8 mouse cellular contexts compared by ENCODE assay signal in genomic region chr10:68355471-68356092, GRCm38 (mm10).
DNase-seq lines count a peak whose midpoint lies in the region; ATAC-seq and TF ChIP-seq lines count a peak whose summit lies in the region.

No protein-coding gene starts in this region.

- H3K79me2 ChIP-seq in liver, adult 2 months (ENCODE audit: control insufficient read depth, insufficient read depth, low read length), result no peaks in the 10 kb centered on the region
- no peaks in the 10 kb centered on the region for H3K79me2 ChIP-seq in myocyte (ENCODE audit: control insufficient read depth, insufficient read depth)

- H3K9me3 ChIP-seq in embryonic facial prominence, embryonic 14.5 days (ENCODE audit: control insufficient read depth, low read length), result no peaks in the 10 kb centered on the region
- H3K9me3 ChIP-seq in hindbrain, embryonic 14.5 days (ENCODE audit: control insufficient read depth, low read length), result no peaks in the 10 kb centered on the region

- ATAC-seq in embryonic facial prominence, embryonic 14.5 days (ENCODE audit: low read depth), result no peak
- ATAC-seq in hindbrain, embryonic 14.5 days (ENCODE audit: low FRiP score), result peak; percentile 66; the same call in 1 of the 2 replicates

- H3K36me3 ChIP-seq in liver, adult 2 months (ENCODE audit: control insufficient read depth, insufficient read depth, low read length), result no peaks in the 10 kb centered on the region
- H3K36me3 ChIP-seq in embryonic facial prominence, embryonic 14.5 days (ENCODE audit: control insufficient read depth, insufficient read depth, low read length), result no peaks in the 10 kb centered on the region
- H3K36me3 ChIP-seq in hindbrain, embryonic 14.5 days (replicated peaks; ENCODE audit: control insufficient read depth, insufficient read depth), result no peaks in the 10 kb centered on the region
- no peaks in the 10 kb centered on the region for H3K36me3 ChIP-seq in myocyte (ENCODE audit: control insufficient read depth, insufficient read depth)

- WGBS in liver, adult 2 months, result 17% methylated on average over 6 of the region's 6 CpGs
- 19% methylated on average over 6 of the region's 6 CpGs for WGBS in embryonic facial prominence, embryonic 14.5 days
- WGBS in hindbrain, embryonic 14.5 days, result 14% methylated on average over 6 of the region's 6 CpGs

- H3K4me2 ChIP-seq in embryonic facial prominence, embryonic 14.5 days (ENCODE audit: low read depth, low read length), result peak overlapping the region; percentile 35
- H3K4me2 ChIP-seq in hindbrain, embryonic 14.5 days (replicated peaks), result peak overlapping the region; percentile 28
- H3K4me2 ChIP-seq in myocyte (ENCODE audit: low read depth), result peak overlapping the region; percentile 77

- H3K27ac ChIP-seq in liver, adult 2 months (replicated peaks; ENCODE audit: insufficient read depth, low read depth, low read length), result no peak overlapping the region
- peak overlapping the region; percentile 79 for H3K27ac ChIP-seq in embryonic facial prominence, embryonic 14.5 days (replicated peaks; ENCODE audit: low read depth, low read length)
- peak overlapping the region; percentile 65 for H3K27ac ChIP-seq in hindbrain, embryonic 14.5 days

- H3ac ChIP-seq in myocyte (ENCODE audit: control insufficient read depth, insufficient read length), result no peak overlapping the region

- H3K9ac ChIP-seq in liver, adult 2 months (ENCODE audit: low read depth, low read length), result no peak overlapping the region
- no peak overlapping the region for H3K9ac ChIP-seq in embryonic facial prominence, embryonic 14.5 days (ENCODE audit: low read depth, low read length)
- H3K9ac ChIP-seq in hindbrain, embryonic 14.5 days, result no peak overlapping the region

- DNase-seq in liver, adult 2 months (ENCODE audit: extremely low read depth, low read depth, low spot score), result peak; percentile 79
- no peak for DNase-seq in liver
- peak; percentile 65 for DNase-seq in embryonic facial prominence, embryonic 14.5 days (ENCODE audit: low spot score)
- peak; percentile 36 for DNase-seq in hindbrain, embryonic 14.5 days (ENCODE audit: low spot score)
- no peak for DNase-seq in gastrocnemius, adult 8-10 months (ENCODE audit: low spot score in 2 of 2)
- DNase-seq in layer of hippocampus, postnatal 10 days (ENCODE audit: low spot score in 2 of 2), result no peak
- DNase-seq in c-Kit-positive CD71-positive TER-119-positive erythroid progenitor cells, embryonic 14.5 days (ENCODE audit: low spot score), result no peak

- no peak overlapping the region for H3K4me3 ChIP-seq in liver, adult 2 months (ENCODE audit: insufficient read depth, low read depth, low read length)
- peak overlapping the region; percentile 1; the same call in 1 of the 2 replicates for H3K4me3 ChIP-seq in embryonic facial prominence, embryonic 14.5 days (ENCODE audit: low read depth, low read length)
- no peak overlapping the region for H3K4me3 ChIP-seq in hindbrain, embryonic 14.5 days (replicated peaks; ENCODE audit: low read length)
- H3K4me3 ChIP-seq in myocyte, result no peak overlapping the region

- no peak for TF ChIP-seq CTCF in liver, adult 2 months (IDR thresholded peaks at IDR 0.05; ENCODE audit: low read depth, low read length)

- TF ChIP-seq POLR2A in liver, adult 2 months (IDR thresholded peaks at IDR 0.05; ENCODE audit: extremely low read depth, insufficient read depth, low read length), result no peak
- no peak for TF ChIP-seq POLR2A in myocyte (IDR thresholded peaks at IDR 0.05; ENCODE audit: insufficient read length, low read depth)

- no peaks in the 10 kb centered on the region for H3K27me3 ChIP-seq in liver, adult 2 months (ENCODE audit: control insufficient read depth, insufficient read depth, low read length)
- no peaks in the 10 kb centered on the region for H3K27me3 ChIP-seq in embryonic facial prominence, embryonic 14.5 days (replicated peaks; ENCODE audit: control insufficient read depth, insufficient read depth, low read length)
- no peaks in the 10 kb centered on the region for H3K27me3 ChIP-seq in hindbrain, embryonic 14.5 days (ENCODE audit: control insufficient read depth, insufficient read depth, low read length)
- no peaks in the 10 kb centered on the region for H3K27me3 ChIP-seq in myocyte (ENCODE audit: control insufficient read depth, insufficient read depth, insufficient read length)

- peaks cover 19% of the 10 kb centered on the region for H3K4me1 ChIP-seq in liver, adult 2 months (ENCODE audit: control insufficient read depth, insufficient read depth, low read length)
- 0 out of 2 replicates have a peak, but pooled peaks cover 3% of the 10 kb centered on the region for H3K4me1 ChIP-seq in embryonic facial prominence, embryonic 14.5 days (ENCODE audit: control insufficient read depth, insufficient read depth, low read length)
- peaks cover 16% of the 10 kb centered on the region for H3K4me1 ChIP-seq in hindbrain, embryonic 14.5 days (replicated peaks; ENCODE audit: control insufficient read depth, insufficient read depth, low read length)

TF ChIP-seq in myocyte, 11 proteins besides CTCF, POLR2A, EP300 and RAD21:
- TF ChIP-seq TCF3 (IDR thresholded peaks at IDR 0.05; ENCODE audit: insufficient read length, low read depth) (no peak), SRF (IDR thresholded peaks at IDR 0.05; ENCODE audit: control insufficient read depth, insufficient read length, low read depth) (no peak), TCF12 (IDR thresholded peaks at IDR 0.05; ENCODE audit: insufficient read depth, poor library complexity, severe bottlenecking) (no peak), MYOG (IDR thresholded peaks at IDR 0.05; ENCODE audit: control insufficient read depth in 1 of 3, insufficient read depth in 1 of 3, insufficient read length in 2 of 3, low read depth in 2 of 3) (no peak), POLR2AphosphoS2 (IDR thresholded peaks at IDR 0.05; ENCODE audit: insufficient read length, low read depth) (no peak), E2F4 (IDR thresholded peaks at IDR 0.05; ENCODE audit: insufficient read depth) (no peak), MAX (IDR thresholded peaks at IDR 0.05; ENCODE audit: low read depth) (no peak), REST (IDR thresholded peaks at IDR 0.05; ENCODE audit: insufficient read depth, insufficient read length) (no peak), CEBPB (IDR thresholded peaks at IDR 0.05; ENCODE audit: insufficient read depth, poor library complexity, severe bottlenecking) (no peak), MYOD1 (IDR thresholded peaks at IDR 0.05; ENCODE audit: control insufficient read depth in 1 of 3, insufficient read length in 2 of 3, low read depth in 2 of 3) (no peak), USF1 (IDR thresholded peaks at IDR 0.05; ENCODE audit: low read depth) (no peak)

Comparison
In these comparisons a context has a peak if more than half of its experiments do, and no peak if none do; other contexts are left out.
1. DNase-seq: peak in liver, adult 2 months (single experiment), embryonic facial prominence, embryonic 14.5 days (single experiment) and hindbrain, embryonic 14.5 days (single experiment); none in liver (single experiment), gastrocnemius, adult 8-10 months (0 of 2), layer of hippocampus, postnatal 10 days (0 of 2) and c-Kit-positive CD71-positive TER-119-positive erythroid progenitor cells, embryonic 14.5 days (single experiment).
2. Peak in every context shown above with its lines, with median percentiles within 50 percentile points of each other: H3K4me2 ChIP-seq.